Mouse (Mus musculus) inflammation-experienced regulatory T-cells, adult 6 months (primary cell): ENCODE measurements around the gene Inpp1. TPM values are rescaled to one million over a fixed set of nuclear protein-coding genes. Genes with fewer than 3 reads are reported as not detected.

Experiments used
- ATAC-seq: one replicate; pipeline ENCODE4 v1.8.0; 2017
- polyA plus RNA-seq, 3 experiments: library from polyadenylated mRNA; unstranded; fragments of 100-300 nt; shearing (Covaris generic); gene quantifications; one replicate each; pipeline ENCODE4 v1.2.1; 2017

The Inpp1 gene
- polyA plus RNA-seq, 3 experiments from 2014 or later: 96.3 to 126 (median 110) TPM

DNA sequence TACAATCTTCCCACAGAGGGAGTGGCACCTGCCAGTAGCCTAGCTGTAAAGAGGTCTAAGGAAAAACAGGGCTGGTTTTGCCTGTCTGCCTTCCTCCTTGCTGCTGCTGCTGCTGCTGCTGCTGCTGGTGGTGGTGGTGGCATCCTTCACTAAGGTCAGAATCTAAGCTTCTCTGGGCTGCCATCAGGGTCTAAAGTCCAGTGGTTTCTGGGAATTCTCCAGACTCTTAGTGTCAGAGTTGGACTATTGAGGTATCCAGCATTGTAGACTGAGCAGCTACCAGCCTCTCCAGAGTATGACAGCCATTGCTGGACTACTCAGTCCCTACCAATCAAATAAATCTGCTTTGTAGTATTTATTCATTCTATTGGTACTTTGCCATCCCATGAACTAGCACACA lies 24.8 kb downstream of the Inpp1 start:
- no peak for ATAC-seq

DNA sequence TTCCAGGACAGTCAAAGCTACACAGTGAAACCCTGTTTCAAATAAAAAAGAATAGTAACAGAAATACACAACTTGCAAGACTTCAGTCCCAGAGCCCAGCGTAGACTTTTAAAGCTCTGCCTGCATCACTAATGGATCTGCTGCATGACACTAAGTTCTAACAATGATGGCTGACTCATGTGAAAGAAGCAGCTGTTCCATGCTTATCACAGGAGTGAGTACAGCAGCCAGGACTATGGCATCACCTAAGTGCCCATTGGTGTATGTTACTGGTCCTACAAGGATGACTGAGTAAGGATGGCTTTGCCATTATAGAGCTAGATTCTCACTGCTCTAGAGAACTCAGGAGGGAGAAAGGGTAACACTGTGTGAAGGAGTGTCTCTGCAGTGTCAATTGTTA lies 30.2 kb downstream of the Inpp1 start:
- no peak for ATAC-seq

DNA sequence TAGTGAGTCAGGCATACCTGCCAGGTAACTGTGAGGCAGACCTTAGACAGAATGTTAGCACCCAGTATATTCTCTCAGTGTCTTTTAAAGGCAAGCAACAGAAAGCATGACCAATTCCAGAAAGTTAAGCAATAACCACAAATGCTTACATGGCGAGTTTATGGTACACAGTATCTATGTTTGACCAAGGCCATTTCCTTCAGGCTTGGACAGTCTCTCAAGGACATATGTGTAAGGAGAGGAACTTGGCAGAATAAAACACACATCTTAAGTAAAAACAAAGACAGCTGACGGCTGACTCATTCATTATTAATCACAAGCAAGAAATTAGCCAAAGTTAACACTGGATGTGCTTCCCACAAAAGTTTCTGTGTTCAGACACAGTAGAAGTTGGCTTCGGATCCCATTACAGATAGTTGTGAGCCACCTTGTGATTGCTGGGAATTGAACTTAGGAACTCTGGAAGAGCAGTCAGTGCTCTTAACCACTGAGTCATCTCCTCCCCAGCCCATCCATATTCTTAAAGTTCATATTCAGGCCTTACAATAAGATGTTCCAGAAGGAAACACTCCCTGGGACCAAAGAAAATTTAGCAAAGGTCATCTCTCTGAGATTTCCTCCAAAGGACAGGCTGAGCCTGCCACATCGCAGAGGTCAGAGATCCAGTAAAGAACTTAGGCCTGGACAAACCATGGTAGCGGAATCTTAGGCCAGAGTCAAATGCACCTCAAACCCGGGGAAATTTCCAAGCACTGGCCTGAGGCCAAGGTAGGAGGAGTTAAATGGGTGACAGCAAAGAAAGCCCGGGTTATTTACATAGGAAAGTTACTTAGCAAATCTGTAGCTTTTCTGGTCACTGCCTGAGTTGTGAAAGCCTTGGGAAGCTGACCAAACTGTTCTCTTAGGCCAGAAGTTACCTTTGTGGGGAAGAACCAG lies 52.0 kb downstream of the Inpp1 start:
- no peak for ATAC-seq

DNA sequence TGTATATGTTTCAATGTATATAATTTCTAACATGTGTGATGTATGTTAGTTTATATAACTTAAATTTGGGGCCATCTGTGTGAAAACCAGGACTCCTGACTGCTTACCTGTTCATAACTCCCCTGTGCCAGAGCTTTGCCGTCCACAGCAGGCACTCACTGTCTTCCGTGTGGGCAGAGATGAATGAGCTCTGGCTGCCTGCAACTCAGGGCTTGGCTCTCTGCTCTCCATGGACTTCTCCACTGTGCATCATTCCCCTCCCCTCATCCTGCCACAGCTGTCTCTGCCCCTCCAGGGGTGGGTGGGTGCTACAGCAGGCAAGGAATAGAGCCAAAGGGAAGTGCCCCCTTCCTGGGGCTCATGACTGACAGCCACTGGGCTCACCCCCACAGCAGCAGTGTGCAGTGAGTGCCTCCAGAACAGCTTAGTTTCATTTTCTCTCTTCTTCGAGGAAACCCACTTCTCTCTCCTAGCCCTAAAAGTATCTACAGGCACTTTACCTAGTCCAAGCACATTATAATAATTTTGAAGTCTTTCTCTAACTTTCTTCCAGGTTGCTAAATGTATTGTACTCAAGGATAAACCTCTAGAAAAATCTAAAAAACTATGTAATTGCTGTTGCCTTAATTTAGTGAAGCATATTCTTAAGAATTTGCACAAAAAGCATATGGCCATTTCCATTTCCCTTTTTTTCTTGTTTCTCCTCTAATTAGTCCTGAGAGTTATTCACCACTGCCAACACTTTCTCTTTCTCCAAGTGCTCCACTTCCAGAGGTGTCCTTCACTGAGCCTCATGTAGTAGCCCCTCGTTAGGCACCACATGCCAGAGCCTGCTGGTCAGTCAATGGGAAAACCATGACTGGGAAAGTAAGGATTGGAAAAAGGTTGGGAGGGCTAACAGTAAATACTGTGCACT lies 53.3 kb downstream of the Inpp1 start:
- peak; percentile 43 for ATAC-seq

DNA sequence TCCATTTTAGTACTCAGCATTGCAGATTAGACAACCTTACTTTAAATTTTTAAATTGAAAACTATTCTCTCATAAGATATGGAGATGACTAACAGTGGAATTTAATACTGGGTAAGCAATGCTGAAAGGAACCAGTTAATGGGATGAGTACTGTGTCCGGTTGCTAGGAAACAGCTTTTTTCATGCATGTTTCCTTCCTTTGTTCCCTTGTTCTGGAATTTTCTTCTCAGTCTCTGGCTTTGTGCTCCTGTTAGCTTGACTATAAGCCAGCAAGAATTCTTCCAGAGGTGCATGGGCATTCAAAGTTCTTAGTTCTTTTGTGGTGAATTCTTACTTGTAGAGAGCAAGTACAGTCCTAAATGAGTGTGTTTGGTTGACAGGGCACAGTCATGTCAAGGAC lies 59.3 kb downstream of the Inpp1 start:
- ATAC-seq: no peak

DNA sequence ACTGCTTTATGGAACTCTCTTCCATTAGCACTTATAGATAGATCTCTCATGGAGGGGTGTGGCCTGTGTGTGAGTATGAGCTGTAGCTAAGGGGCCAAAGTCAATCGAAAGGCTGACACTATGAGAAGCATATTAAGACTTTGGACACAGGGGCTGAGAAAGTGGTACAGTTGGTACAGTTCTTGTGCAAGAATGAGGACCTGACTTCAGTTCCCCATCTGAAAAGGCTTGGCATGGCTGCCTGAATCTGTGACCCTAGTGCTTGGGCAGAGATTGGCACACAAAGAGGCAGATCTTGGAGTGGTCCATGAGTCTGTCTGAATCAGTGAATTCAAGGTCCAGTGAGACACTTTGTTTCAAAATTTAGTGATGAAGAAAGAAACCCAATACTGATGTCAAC lies 63.2 kb downstream of the Inpp1 start:
- ATAC-seq: no peak

DNA sequence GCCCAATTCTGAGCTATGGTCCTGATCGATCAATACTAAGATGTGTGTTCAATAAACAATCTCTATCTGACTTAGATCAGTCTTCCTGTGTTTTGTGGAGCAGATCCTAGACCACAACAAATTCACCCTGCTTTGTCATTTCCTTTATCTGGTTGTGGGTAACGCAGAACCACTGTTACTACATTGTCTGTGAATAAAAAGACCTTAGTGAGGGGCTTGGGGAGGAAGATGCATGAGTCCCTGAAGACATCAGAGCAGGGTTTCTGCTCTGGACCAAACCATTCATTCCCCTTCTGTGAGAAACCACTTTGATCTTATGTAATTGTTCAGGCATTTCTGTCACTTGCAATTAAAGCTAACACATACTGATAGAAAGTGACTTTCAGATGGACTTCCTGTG lies 63.7 kb downstream of the Inpp1 start:
- peak; percentile 38 for ATAC-seq

DNA sequence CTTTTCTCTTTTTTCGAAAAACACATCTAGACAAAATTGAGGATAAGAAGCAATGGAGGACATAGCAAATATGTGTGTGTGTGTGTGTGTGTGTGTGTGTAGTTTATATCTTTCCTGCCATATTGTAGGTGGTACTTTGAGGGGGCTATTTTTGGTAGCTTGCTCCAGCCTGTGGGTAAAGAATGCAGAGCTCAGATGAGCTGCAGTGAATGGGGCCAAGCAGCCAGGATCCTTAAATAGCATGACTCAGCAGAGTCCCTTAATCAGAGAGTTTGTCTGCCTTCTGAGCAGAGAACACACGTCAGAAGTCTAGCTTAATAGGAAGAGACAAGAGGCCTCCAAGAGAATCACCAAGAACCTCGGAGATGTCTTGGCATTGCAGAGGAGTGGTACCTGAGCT lies 64.8 kb downstream of the Inpp1 start:
- no peak for ATAC-seq

DNA sequence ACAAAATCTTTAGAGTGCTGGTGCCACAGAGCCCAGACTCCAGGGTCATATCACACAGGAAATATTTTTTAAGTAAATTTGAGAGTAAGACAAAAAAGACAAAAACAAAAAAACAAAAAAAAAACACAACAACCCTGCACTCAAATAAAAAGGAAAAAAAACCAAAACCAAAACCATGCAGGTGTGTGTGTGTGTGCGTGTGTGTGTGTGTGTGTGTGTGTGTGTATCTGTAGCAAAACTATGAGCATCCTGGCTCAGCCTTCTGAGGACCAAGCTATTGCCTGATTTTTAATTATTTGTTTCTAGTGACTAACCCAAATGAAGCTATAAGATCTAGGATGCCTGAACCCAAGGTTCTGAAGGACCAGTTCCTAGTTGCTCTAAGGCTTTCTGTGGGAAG lies 65.9 kb downstream of the Inpp1 start:
- no peak for ATAC-seq

DNA sequence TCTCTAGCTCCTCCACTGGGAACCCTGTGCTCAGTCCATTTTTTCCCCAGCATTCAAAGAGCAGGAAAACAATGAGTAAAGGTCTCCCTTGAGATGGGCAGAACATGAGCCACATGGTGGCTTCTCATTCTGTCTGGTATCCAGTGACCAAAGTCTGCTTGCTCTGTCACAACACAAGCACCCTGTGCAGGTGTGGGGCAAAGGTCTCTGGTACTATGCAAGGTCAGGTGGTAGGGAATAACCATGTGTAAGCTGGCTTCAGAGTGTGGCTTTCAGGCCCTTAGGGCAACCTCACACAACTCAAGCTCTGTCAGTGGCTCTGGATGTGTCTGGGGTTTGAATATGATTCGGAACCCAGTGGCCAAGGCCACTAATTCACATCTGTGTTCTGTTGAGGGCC lies 67.5 kb downstream of the Inpp1 start:
- ATAC-seq: no peak

DNA sequence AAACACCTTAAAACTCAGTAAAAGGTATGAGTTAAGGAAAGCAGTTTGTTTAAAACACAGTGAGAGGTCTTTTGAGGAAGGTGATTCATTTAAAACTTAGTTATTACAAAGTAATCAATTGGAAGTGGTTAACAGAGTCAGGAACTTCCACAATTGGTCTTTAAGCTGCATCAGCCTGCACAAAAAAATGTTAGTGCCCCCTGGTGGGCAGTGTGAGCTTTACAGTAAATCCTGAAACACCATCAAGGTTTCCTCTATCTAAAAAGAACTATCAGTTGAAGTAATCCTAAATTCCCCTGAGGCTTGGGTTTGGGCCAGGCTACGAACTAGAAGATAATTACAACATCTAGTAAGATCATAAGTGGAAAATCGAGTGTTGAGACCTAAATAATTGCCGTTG lies 69.2 kb downstream of the Inpp1 start:
- ATAC-seq: peak; percentile 78

DNA sequence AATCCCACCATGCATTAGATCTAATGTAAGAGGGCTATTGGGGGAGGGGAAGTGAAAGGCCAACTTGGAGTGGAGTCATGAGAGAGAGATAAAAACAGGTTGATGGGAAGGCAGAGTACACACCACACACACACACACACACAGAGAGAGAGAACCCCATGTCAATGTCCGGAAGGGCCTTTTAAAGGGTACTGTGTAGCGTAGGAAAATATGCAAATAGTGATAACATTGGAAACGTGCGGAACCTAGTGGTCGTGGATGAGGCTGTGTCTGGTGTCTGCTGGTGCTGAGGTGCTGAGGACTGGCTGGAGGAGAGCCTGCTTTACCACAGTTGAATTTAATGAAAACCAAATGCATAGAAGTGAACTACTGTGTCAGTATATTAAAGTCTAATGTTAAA lies 74.9 kb downstream of the Inpp1 start:
- ATAC-seq: no peak

Other genes with a start within 250 kb of the Inpp1 start
- gene Nemp2, start 187.0 kb downstream of the Inpp1 start, polyA plus RNA-seq: 10 to 100 TPM; 30.0 to 40.0 (median 35.7) TPM
- gene Mfsd6, start 90.2 kb downstream of the Inpp1 start, polyA plus RNA-seq: 10 to 100 TPM in 1 of 3 experiments, 1 to 10 TPM in 2; 6.8 to 10.7 (median 7.2) TPM
- 10 to 100 TPM; 28.0 to 33.2 (median 32.3) TPM for gene Hibch, start 27.2 kb upstream of the Inpp1 start, polyA plus RNA-seq
- gene 1700019D03Rik, start 202.5 kb upstream of the Inpp1 start, polyA plus RNA-seq: 10 to 100 TPM in 2 of 3 experiments, 1 to 10 TPM in 1; 5.5 to 12.3 (median 11.1) TPM
- under 1 TPM in 2 of 3 experiments, not detected in 1; 0.28 to 0.43 TPM for gene Mstn, start 244.0 kb upstream of the Inpp1 start, polyA plus RNA-seq